ENCODE assay signal across 8 mouse cellular contexts in the genomic region with DNA sequence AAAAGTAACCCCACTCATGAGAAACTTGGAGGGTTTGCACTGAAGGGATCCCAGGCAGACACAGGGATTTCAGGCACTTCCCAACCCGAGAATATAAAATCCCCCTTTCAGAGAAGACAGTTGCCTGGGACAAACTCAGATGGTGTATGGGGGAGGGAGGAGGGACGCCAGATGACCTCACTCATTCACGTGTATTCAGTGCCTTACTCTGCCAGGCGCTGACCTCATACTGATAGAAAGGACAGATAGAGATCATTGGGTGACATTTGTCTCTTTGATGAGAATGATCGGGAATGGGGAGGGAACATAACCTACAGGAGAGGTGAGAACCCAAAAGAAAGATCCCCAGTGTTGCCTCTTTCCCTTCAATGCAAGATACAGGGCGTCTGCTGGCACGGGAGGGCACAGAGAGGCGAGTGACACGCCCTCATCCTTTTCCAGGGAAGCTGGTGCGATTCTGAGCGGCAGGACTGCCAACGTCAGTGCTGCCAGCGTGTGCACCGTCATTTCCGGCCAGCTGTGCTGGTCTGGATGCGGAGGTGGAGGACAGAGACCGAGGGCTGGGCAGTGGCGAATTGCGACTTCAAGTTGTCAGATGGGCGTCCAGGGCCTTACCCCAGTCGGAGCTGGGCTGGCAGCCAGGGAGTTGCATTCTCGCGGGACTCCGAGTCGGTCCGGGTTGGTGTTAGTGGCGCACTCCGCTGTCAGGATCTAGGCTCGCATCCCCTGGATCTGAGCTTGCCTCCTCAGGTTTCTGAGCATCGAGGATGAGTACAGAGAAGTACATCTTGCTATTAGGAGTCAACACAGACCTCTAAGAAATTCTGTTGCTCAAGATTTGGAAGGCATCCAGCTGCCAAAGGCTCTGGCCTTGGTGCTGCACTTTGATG. TPM values are rescaled to one million over a fixed set of nuclear protein-coding genes. Genes with fewer than 3 reads are reported as not detected.
DNase-seq lines count a peak whose midpoint lies in the region; ATAC-seq lines count a peak whose summit lies in the region.

No protein-coding gene starts in this region.

- ATAC-seq in CD4-positive, CD25-positive, alpha-beta regulatory T cell, adult 4 months, result no peak
- ATAC-seq in midbrain, embryonic 12.5 days (ENCODE audit: low FRiP score, low read depth), result peak; percentile 44; the same call in 1 of the 2 replicates
- no peak for ATAC-seq in stomach, embryonic 15.5 days (ENCODE audit: insufficient read depth, low FRiP score, low read depth)

- peaks cover 83% of the 10 kb centered on the region for H3K27me3 ChIP-seq in limb, embryonic 10.5 days (ENCODE audit: low read depth, poor library complexity, severe bottlenecking)
- H3K27me3 ChIP-seq in midbrain, embryonic 12.5 days, result peaks cover 54% of the 10 kb centered on the region
- peaks cover 10% of the 10 kb centered on the region for H3K27me3 ChIP-seq in stomach, embryonic 15.5 days (replicated peaks)

- DNase-seq in CD4-positive, CD25-positive, alpha-beta regulatory T cell, adult 2 months (ENCODE audit: low read depth, low spot score), result peak; percentile 26
- peak; percentile 37 for DNase-seq in embryo, embryonic 9.5 days (ENCODE audit: extremely low spot score)
- DNase-seq in heart, adult 18-20 months, result peak; percentile 75 to 83
- DNase-seq in kidney, adult 18-20 months, result peak; percentile 68
- DNase-seq in limb, embryonic 10.5 days (ENCODE audit: low spot score), result peak; percentile 49

- WGBS in limb, embryonic 10.5 days, result 2% methylated on average over 30 of the region's 30 CpGs
- 2% methylated on average over 30 of the region's 30 CpGs for WGBS in midbrain, embryonic 12.5 days
- 4% methylated on average over 30 of the region's 30 CpGs for WGBS in stomach, embryonic 15.5 days

- H3K36me3 ChIP-seq in limb, embryonic 10.5 days, result no peaks in the 10 kb centered on the region
- no peaks in the 10 kb centered on the region for H3K36me3 ChIP-seq in midbrain, embryonic 12.5 days
- H3K36me3 ChIP-seq in stomach, embryonic 15.5 days, result no peaks in the 10 kb centered on the region

- peak overlapping the region; percentile 69 for H3K9ac ChIP-seq in midbrain, embryonic 12.5 days (replicated peaks)
- H3K9ac ChIP-seq in stomach, embryonic 15.5 days, result no peak overlapping the region; the same call in 1 of the 2 replicates

- no peak overlapping the region; the same call in 1 of the 2 replicates for H3K27ac ChIP-seq in limb, embryonic 10.5 days
- no peak overlapping the region for H3K27ac ChIP-seq in midbrain, embryonic 12.5 days (replicated peaks)
- no peak overlapping the region for H3K27ac ChIP-seq in stomach, embryonic 15.5 days

- peaks cover 11% of the 10 kb centered on the region for H3K4me1 ChIP-seq in limb, embryonic 10.5 days
- peaks cover 12% of the 10 kb centered on the region for H3K4me1 ChIP-seq in midbrain, embryonic 12.5 days
- H3K4me1 ChIP-seq in stomach, embryonic 15.5 days, result peaks cover 12% of the 10 kb centered on the region

- peak overlapping the region; percentile 50 for H3K4me3 ChIP-seq in limb, embryonic 10.5 days
- H3K4me3 ChIP-seq in midbrain, embryonic 12.5 days, result peak overlapping the region; percentile 48
- H3K4me3 ChIP-seq in stomach, embryonic 15.5 days (replicated peaks), result peak overlapping the region; percentile 37

- H3K4me2 ChIP-seq in midbrain, embryonic 12.5 days (replicated peaks), result peak overlapping the region; percentile 80
- peak overlapping the region; percentile 83 for H3K4me2 ChIP-seq in stomach, embryonic 15.5 days

- no peaks in the 10 kb centered on the region for H3K9me3 ChIP-seq in limb, embryonic 10.5 days (replicated peaks)
- H3K9me3 ChIP-seq in midbrain, embryonic 12.5 days, result peaks cover 4% of the 10 kb centered on the region; the same call in 1 of the 2 replicates
- no peaks in the 10 kb centered on the region for H3K9me3 ChIP-seq in stomach, embryonic 15.5 days

RNA-seq across cellular contexts. Expression of a gene that starts 6.5 kb away (rescaled TPM):
- 1 to 10 TPM; 2.4 to 3.9 TPM for polyA plus RNA-seq in CD4-positive, CD25-positive, alpha-beta regulatory T cell, adult 4 months (2017; shearing (Covaris generic))
- 1 to 10 TPM; 2.4 to 3.6 TPM for total RNA-seq in heart, adult 18-20 months (2021)
- polyA plus RNA-seq in limb, embryonic 10.5 days (2016; fragmentation: Nextera tagmentation; extraction: Ambion mirVana), result 2.8 and 2.9 TPM in 2 replicates
- 32.9 and 38.6 TPM in 2 replicates for polyA plus RNA-seq in midbrain, embryonic 12.5 days (2016; fragmentation: Nextera tagmentation; extraction: Ambion mirVana)
- polyA plus RNA-seq in stomach, embryonic 15.5 days (2015; fragmentation: Nextera tagmentation; extraction: Ambion mirVana), result 32.9 and 41.0 TPM in 2 replicates

RNA-seq across cellular contexts. Expression of a gene that starts 7.7 kb away (rescaled TPM):
- polyA plus RNA-seq in CD4-positive, CD25-positive, alpha-beta regulatory T cell, adult 4 months (2017; shearing (Covaris generic)), result not detected
- 1 to 10 TPM; 4.4 to 4.5 TPM for total RNA-seq in heart, adult 18-20 months (2021)
- 15.2 and 16.4 TPM in 2 replicates for polyA plus RNA-seq in limb, embryonic 10.5 days (2016; fragmentation: Nextera tagmentation; extraction: Ambion mirVana)
- polyA plus RNA-seq in midbrain, embryonic 12.5 days (2016; fragmentation: Nextera tagmentation; extraction: Ambion mirVana), result 32.4 and 36.6 TPM in 2 replicates
- 10.0 and 10.5 TPM in 2 replicates for polyA plus RNA-seq in stomach, embryonic 15.5 days (2015; fragmentation: Nextera tagmentation; extraction: Ambion mirVana)

RNA-seq across cellular contexts. Expression of a gene that starts 29.5 kb away (rescaled TPM):
- polyA plus RNA-seq in CD4-positive, CD25-positive, alpha-beta regulatory T cell, adult 4 months (2017; shearing (Covaris generic)), result 100 to 1,000 TPM; 177 to 185 TPM
- 100 to 1,000 TPM; 140 to 166 TPM for total RNA-seq in heart, adult 18-20 months (2021)
- polyA plus RNA-seq in limb, embryonic 10.5 days (2016; fragmentation: Nextera tagmentation; extraction: Ambion mirVana), result 202 and 220 TPM in 2 replicates
- polyA plus RNA-seq in midbrain, embryonic 12.5 days (2016; fragmentation: Nextera tagmentation; extraction: Ambion mirVana), result 234 and 265 TPM in 2 replicates
- polyA plus RNA-seq in stomach, embryonic 15.5 days (2015; fragmentation: Nextera tagmentation; extraction: Ambion mirVana), result 184 and 196 TPM in 2 replicates

RNA-seq across cellular contexts. Expression of a gene that starts 39.5 kb away (rescaled TPM):
- polyA plus RNA-seq in CD4-positive, CD25-positive, alpha-beta regulatory T cell, adult 4 months (2017; shearing (Covaris generic)), result not detected
- not detected for total RNA-seq in heart, adult 18-20 months (2021)
- not detected in 2 replicates for polyA plus RNA-seq in limb, embryonic 10.5 days (2016; fragmentation: Nextera tagmentation; extraction: Ambion mirVana)
- polyA plus RNA-seq in midbrain, embryonic 12.5 days (2016; fragmentation: Nextera tagmentation; extraction: Ambion mirVana), result 0.28 and 0.43 TPM in 2 replicates
- polyA plus RNA-seq in stomach, embryonic 15.5 days (2015; fragmentation: Nextera tagmentation; extraction: Ambion mirVana), result 2.4 and 2.7 TPM in 2 replicates

RNA-seq across cellular contexts. Expression of a gene that starts 45.7 kb away (rescaled TPM):
- polyA plus RNA-seq in CD4-positive, CD25-positive, alpha-beta regulatory T cell, adult 4 months (2017; shearing (Covaris generic)), result 100 to 1,000 TPM; 602 to 622 TPM
- 1,000 to 10,000 TPM; 2,170 to 2,492 TPM for total RNA-seq in heart, adult 18-20 months (2021)
- polyA plus RNA-seq in limb, embryonic 10.5 days (2016; fragmentation: Nextera tagmentation; extraction: Ambion mirVana), result 862 and 900 TPM in 2 replicates
- 873 and 889 TPM in 2 replicates for polyA plus RNA-seq in midbrain, embryonic 12.5 days (2016; fragmentation: Nextera tagmentation; extraction: Ambion mirVana)
- 824 and 904 TPM in 2 replicates for polyA plus RNA-seq in stomach, embryonic 15.5 days (2015; fragmentation: Nextera tagmentation; extraction: Ambion mirVana)

Comparison
In these comparisons a context has a peak if more than half of its experiments do, and no peak if none do; other contexts are left out.
1. DNase-seq: peak in every context shown above with its lines; median percentile 79 in heart, adult 18-20 months; 68 in kidney, adult 18-20 months; 49 in limb, embryonic 10.5 days; 37 in embryo, embryonic 9.5 days; 26 in CD4-positive, CD25-positive, alpha-beta regulatory T cell, adult 2 months.